Mouse (Mus musculus) megakaryocyte, embryonic 14.5 days (primary cell): ENCODE measurements at regions not wholly inside any gene's neighbourhood (a gene's known extent, or its start where the extent isn't known, plus 50 kb on each side); places are given as distances from the start of the nearest gene placed in this dataset.

Experiments used
- FLI1 ChIP-seq: IDR thresholded peaks from 2 replicates; pipeline ENCODE4 v1.6.1; 2012; ENCODE audit warnings: low read length, inconsistent platforms, mixed read lengths
- GATA1 ChIP-seq: IDR thresholded peaks from 3 replicates; pipeline ENCODE4 v1.6.1; 2012; ENCODE audit warnings: mixed read lengths, low read length, inconsistent platforms, borderline replicate concordance

DNA sequence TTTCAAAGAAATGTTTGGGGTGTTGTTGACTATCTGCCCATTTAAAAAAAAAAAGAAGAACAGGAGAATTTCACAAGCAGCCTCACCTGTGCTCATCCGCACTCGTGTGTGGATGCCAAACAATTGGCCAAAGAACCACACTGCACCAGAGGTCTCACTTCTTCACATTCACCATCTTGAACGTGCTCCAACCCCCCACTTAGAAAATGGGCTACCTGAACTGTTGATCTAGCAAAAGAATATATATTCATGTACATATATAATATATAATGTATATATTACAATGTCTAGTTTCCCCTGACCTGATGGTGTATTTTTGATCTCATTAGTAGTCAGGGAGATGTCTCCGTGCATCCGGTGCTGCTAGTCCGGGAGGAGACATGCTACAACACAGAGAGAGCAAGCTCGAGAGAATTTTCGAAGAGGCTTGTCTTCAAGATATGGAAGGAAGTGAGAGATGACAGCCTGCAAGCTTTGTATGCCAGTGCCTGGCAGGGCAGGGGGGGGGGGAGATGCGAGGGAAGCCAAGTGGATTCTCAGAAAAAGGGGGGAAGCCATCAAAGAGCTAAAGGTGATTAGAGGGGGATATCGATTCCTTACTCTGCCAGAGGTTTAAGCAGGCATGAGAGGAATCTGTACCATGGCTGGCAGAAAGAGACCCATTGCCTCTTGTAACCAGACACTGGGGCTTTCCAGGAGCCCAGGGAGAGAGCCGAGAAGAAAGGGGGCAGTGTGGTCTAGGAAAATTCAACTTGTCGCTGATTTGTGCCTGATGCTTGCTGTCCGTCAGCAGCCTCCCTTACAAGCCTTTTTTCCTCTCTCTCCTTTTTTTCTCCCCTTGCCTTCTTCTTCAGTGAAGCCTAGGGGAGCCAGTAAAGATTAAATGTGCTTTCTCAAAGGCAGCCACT is 417.9 kb upstream of the Ubash3b start:
- no peak for TF ChIP-seq GATA1
- no peak for TF ChIP-seq FLI1
